Mouse (Mus musculus) intestine, embryonic 15.5 days (tissue): ENCODE measurements around the gene Rnase12. TPM values are rescaled to one million over a fixed set of nuclear protein-coding genes. Genes with fewer than 3 reads are reported as not detected.
"Not testable (repeated sequence)": the region's sequence is repeated elsewhere in the genome, so short reads cannot be mapped to it uniquely, and the experiment has no call there.

Source experiments
- ATAC-seq: fragments of 200-750 bp; cut with Nextera tagmentation; 2 replicates; pipeline ENCODE4 v1.8.0; 2017; ENCODE audit warnings: moderate TSS enrichment, moderate library complexity
- H3K27ac ChIP-seq: fragments of 300-500 bp; sonication (generic); 2 replicates; pipeline ENCODE4 v1.5.1; 2015; ENCODE audit warnings: mild to moderate bottlenecking, inconsistent platforms
- H3K27me3 ChIP-seq: fragments of 300-500 bp; sonication (generic); replicated peaks from 2 replicates; pipeline ENCODE4 v1.6.1; 2015; ENCODE audit warnings: inconsistent platforms
- H3K36me3 ChIP-seq: fragments of 300-500 bp; sonication (generic); 2 replicates; pipeline ENCODE4 v1.6.1; 2015; ENCODE audit warnings: inconsistent platforms
- H3K4me1 ChIP-seq: fragments of 300-500 bp; sonication (generic); replicated peaks from 2 replicates; pipeline ENCODE4 v1.6.1; 2015; ENCODE audit warnings: inconsistent platforms
- H3K4me2 ChIP-seq: fragments of 300-500 bp; sonication (generic); replicated peaks from 2 replicates; pipeline ENCODE4 v1.6.1; 2015; ENCODE audit warnings: mild to moderate bottlenecking, inconsistent platforms
- H3K4me3 ChIP-seq: fragments of 300-500 bp; sonication (generic); replicated peaks from 2 replicates; pipeline ENCODE4 v1.5.1; 2015; ENCODE audit warnings: inconsistent platforms
- H3K9ac ChIP-seq: fragments of 300-500 bp; sonication (generic); 2 replicates; pipeline ENCODE4 v1.6.1; 2015; ENCODE audit warnings: inconsistent platforms
- H3K9me3 ChIP-seq: fragments of 300-500 bp; sonication (generic); 2 replicates; pipeline ENCODE4 v1.6.1; 2016; ENCODE audit warnings: inconsistent platforms
- WGBS: fragments of 180-500 bp; shearing (Covaris S2); methylation state at CpG from one replicate; pipeline ENCODE4 v1.1.7; 2015; 5-methylcytosine and 5-hydroxymethylcytosine counted together
- polyA plus RNA-seq: library from polyadenylated mRNA; unstranded; fragments of >200 nt; fragmentation: Nextera tagmentation; extraction: Ambion mirVana; gene quantifications from 2 replicates; pipeline ENCODE4 v1.2.1, GENCODE M21; 2015

The Rnase12 gene
- polyA plus RNA-seq, 1 experiment from 2014 or later: 0.48 TPM

GRCm38 (mm10) chr14:51036214-51036613 lies 21.2 kb downstream of the Rnase12 start:
- WGBS: 80% methylated on average over 4 of the region's 4 CpGs
- no peak for ATAC-seq
- Histone ChIP-seq H3K27ac (no peak overlapping the region), H3K27me3 (no peaks in the 10 kb centered on the region), H3K9ac (no peak overlapping the region), H3K4me2 (no peak overlapping the region), H3K4me3 (no peak overlapping the region), H3K36me3 (no peaks in the 10 kb centered on the region), H3K4me1 (no peaks in the 10 kb centered on the region), H3K9me3 (no peaks in the 10 kb centered on the region)

DNA sequence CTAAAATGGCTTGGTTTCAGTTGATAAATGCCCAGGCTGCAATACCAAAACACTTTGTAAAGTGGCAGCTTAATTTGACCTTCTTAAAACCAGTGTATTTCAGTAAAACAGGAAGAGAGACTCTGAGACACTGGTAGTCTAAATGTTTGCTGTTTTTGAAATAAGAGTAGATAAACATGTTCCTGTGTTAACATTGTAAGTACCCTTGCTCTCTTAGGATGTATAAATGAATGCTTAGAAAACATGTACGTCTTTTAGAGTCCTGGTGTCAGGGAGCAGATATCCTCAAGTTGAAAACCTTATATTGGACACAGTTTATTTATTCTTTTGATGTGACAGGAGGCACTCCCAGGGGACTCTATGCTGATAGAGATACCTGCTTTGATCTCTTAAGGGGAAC lies 22.3 kb downstream of the Rnase12 start:
- Histone ChIP-seq H3K4me3 (no peak overlapping the region), H3K4me2 (no peak overlapping the region), H3K9ac (no peak overlapping the region), H3K9me3 (no peaks in the 10 kb centered on the region), H3K27me3 (no peaks in the 10 kb centered on the region), H3K36me3 (no peaks in the 10 kb centered on the region), H3K27ac (no peak overlapping the region), H3K4me1 (no peaks in the 10 kb centered on the region)
- no peak for ATAC-seq
- 47% methylated on average over 1 of the region's 1 CpGs for WGBS

GRCm38 (mm10) chr14:51027387-51028155 lies 29.9 kb downstream of the Rnase12 start:
- ATAC-seq: no peak
- no peak overlapping the region for H3K4me3 ChIP-seq
- WGBS: 60% methylated on average over 3 of the region's 3 CpGs

GRCm38 (mm10) chr14:51026391-51027133 lies 30.9 kb downstream of the Rnase12 start:
- Histone ChIP-seq H3K9me3 (no peaks in the 10 kb centered on the region), H3K36me3 (no peaks in the 10 kb centered on the region), H3K9ac (no peak overlapping the region), H3K4me2 (no peak overlapping the region), H3K27me3 (no peaks in the 10 kb centered on the region), H3K27ac (no peak overlapping the region), H3K4me1 (no peaks in the 10 kb centered on the region), H3K4me3 (no peak overlapping the region)
- 32% methylated on average over 5 of the region's 5 CpGs for WGBS
- peak; percentile 81 for ATAC-seq

More at GRCm38 (mm10) chr14:51027387-51028155, 29.9 kb downstream of the Rnase12 start:
- no peaks in the 10 kb centered on the region for H3K36me3 ChIP-seq
- H3K27ac ChIP-seq: no peak overlapping the region
- H3K4me1 ChIP-seq: no peaks in the 10 kb centered on the region
- H3K9ac ChIP-seq: no peak overlapping the region
- H3K27me3 ChIP-seq: no peaks in the 10 kb centered on the region
- no peaks in the 10 kb centered on the region for H3K9me3 ChIP-seq
- H3K4me2 ChIP-seq: no peak overlapping the region

- Histone ChIP-seq H3K36me3 (no peaks in the 10 kb centered on the region), H3K4me1 (no peaks in the 10 kb centered on the region), H3K27me3 (no peaks in the 10 kb centered on the region), H3K9ac (no peak overlapping the region), H3K4me2 (no peak overlapping the region), H3K9me3 (no peaks in the 10 kb centered on the region), H3K27ac (no peak overlapping the region), H3K4me3 (no peak overlapping the region)
- ATAC-seq: no peak
- WGBS: 77% methylated on average over 1 of the region's 1 CpGs
Observed at GRCm38 (mm10) chr14:51024820-51025219, 32.6 kb downstream of the Rnase12 start.

- Histone ChIP-seq H3K4me2 (no peak overlapping the region), H3K9ac (no peak overlapping the region), H3K4me3 (no peak overlapping the region), H3K36me3 (no peaks in the 10 kb centered on the region), H3K4me1 (no peaks in the 10 kb centered on the region), H3K27me3 (no peaks in the 10 kb centered on the region), H3K27ac (no peak overlapping the region), H3K9me3 (no peaks in the 10 kb centered on the region)
- 69% methylated on average over 4 of the region's 4 CpGs for WGBS
- ATAC-seq: no peak
Observed at GRCm38 (mm10) chr14:51023457-51023856, 34.0 kb downstream of the Rnase12 start.

- no peaks in the 10 kb centered on the region for H3K36me3 ChIP-seq
- no peak overlapping the region for H3K9ac ChIP-seq
- H3K9me3 ChIP-seq: no peaks in the 10 kb centered on the region
- H3K27me3 ChIP-seq: no peaks in the 10 kb centered on the region
- no peak overlapping the region for H3K4me2 ChIP-seq
- 61% methylated on average over 3 of the region's 3 CpGs for WGBS
- H3K4me3 ChIP-seq: no peak overlapping the region
- H3K27ac ChIP-seq: no peak overlapping the region
- no peaks in the 10 kb centered on the region for H3K4me1 ChIP-seq
- no peak for ATAC-seq
Observed at GRCm38 (mm10) chr14:51017256-51017655, 40.2 kb downstream of the Rnase12 start.

GRCm38 (mm10) chr14:51015780-51016179 lies 41.7 kb downstream of the Rnase12 start:
- Histone ChIP-seq H3K4me1 (no peaks in the 10 kb centered on the region), H3K4me3 (no peak overlapping the region), H3K4me2 (no peak overlapping the region), H3K36me3 (no peaks in the 10 kb centered on the region), H3K27me3 (no peaks in the 10 kb centered on the region), H3K9ac (no peak overlapping the region), H3K9me3 (no peaks in the 10 kb centered on the region), H3K27ac (no peak overlapping the region)
- no peak for ATAC-seq

- not testable (repeated sequence) for H3K4me3 ChIP-seq, H3K4me2 ChIP-seq, H3K27ac ChIP-seq, H3K4me1 ChIP-seq, H3K36me3 ChIP-seq, H3K27me3 ChIP-seq, H3K9me3 ChIP-seq, ATAC-seq, H3K9ac ChIP-seq
- WGBS: 76% methylated on average over 3 of the region's 3 CpGs
Observed at GRCm38 (mm10) chr14:51014724-51015123, 42.7 kb downstream of the Rnase12 start.

DNA sequence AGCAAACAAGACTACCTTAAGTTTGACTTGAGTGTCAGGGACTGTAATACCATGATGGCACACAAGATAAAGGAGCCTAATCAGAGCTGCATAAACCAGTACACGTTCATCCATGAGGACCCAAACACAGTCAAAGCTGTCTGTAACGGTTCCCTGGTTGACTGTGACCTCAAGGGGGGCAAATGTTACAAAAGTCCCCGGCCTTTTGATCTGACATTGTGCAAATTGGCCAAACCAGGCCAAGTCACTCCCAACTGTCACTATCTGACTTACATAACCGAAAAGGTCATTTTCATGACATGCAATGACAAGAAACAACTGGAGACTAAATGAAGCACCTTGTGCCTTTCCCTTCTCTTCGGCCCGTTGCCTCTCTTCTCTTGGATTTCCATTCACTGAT lies 47.9 kb downstream of the Rnase12 start:
- Histone ChIP-seq H3K9me3 (no peaks in the 10 kb centered on the region), H3K9ac (no peak overlapping the region), H3K4me2 (no peak overlapping the region), H3K4me1 (0 out of 2 replicates have a peak, but pooled peaks cover 3% of the 10 kb centered on the region), H3K36me3 (no peaks in the 10 kb centered on the region), H3K27ac (peak overlapping the region; percentile 85), H3K4me3 (no peak overlapping the region), H3K27me3 (no peaks in the 10 kb centered on the region)
- WGBS: 88% methylated on average over 6 of the region's 6 CpGs
- no peak for ATAC-seq

- 75% methylated on average over 4 of the region's 4 CpGs for WGBS
- no peak for ATAC-seq
- peak overlapping the region; percentile 85 for H3K27ac ChIP-seq
Observed at GRCm38 (mm10) chr14:51008781-51009180, 48.7 kb downstream of the Rnase12 start.

GRCm38 (mm10) chr14:51007914-51008713 lies 49.3 kb downstream of the Rnase12 start:
- WGBS: 48% methylated on average over 13 of the region's 13 CpGs
- Histone ChIP-seq H3K27ac (peak overlapping the region; percentile 85), H3K27me3 (no peaks in the 10 kb centered on the region), H3K9ac (no peak overlapping the region), H3K4me2 (no peak overlapping the region; the same call in 1 of the 2 replicates), H3K36me3 (no peaks in the 10 kb centered on the region), H3K4me3 (no peak overlapping the region), H3K9me3 (no peaks in the 10 kb centered on the region), H3K4me1 (0 out of 2 replicates have a peak, but pooled peaks cover 3% of the 10 kb centered on the region)
- ATAC-seq: peak; percentile 87

More at GRCm38 (mm10) chr14:51008781-51009180, 48.7 kb downstream of the Rnase12 start:
- Histone ChIP-seq H3K4me2 (no peak overlapping the region), H3K4me3 (no peak overlapping the region), H3K9me3 (no peaks in the 10 kb centered on the region), H3K27me3 (no peaks in the 10 kb centered on the region), H3K9ac (no peak overlapping the region), H3K36me3 (no peaks in the 10 kb centered on the region), H3K4me1 (0 out of 2 replicates have a peak, but pooled peaks cover 3% of the 10 kb centered on the region)
